Mouse (Mus musculus) neural tube, embryonic 12.5 days (tissue): ENCODE measurements around the gene Olfr102. TPM values are rescaled to one million over a fixed set of nuclear protein-coding genes. Genes with fewer than 3 reads are reported as not detected.
A peak's percentile ranks its signal among the peaks of the same experiment; 100 is the strongest.

Experiments
- ATAC-seq: fragments of 200-750 bp; cut with Nextera tagmentation; 2 replicates; pipeline ENCODE4 v1.8.0; 2017; ENCODE audit warnings: low read depth, mild to moderate bottlenecking, moderate TSS enrichment, moderate library complexity; ENCODE audit not compliant: low FRiP score
- H3K27ac ChIP-seq: fragments of 300-500 bp; sonication (generic); 2 replicates; pipeline ENCODE4 v1.5.1; 2016
- H3K27me3 ChIP-seq: fragments of 300-500 bp; sonication (generic); replicated peaks from 2 replicates; pipeline ENCODE4 v1.6.1; 2016; ENCODE audit warnings: mild to moderate bottlenecking
- H3K36me3 ChIP-seq: fragments of 300-500 bp; sonication (generic); 2 replicates; pipeline ENCODE4 v1.6.1; 2016; ENCODE audit warnings: mild to moderate bottlenecking
- H3K4me1 ChIP-seq: fragments of 300-500 bp; sonication (generic); 2 replicates; pipeline ENCODE4 v1.6.1; 2016
- H3K4me2 ChIP-seq: fragments of 300-500 bp; sonication (generic); replicated peaks from 2 replicates; pipeline ENCODE4 v1.6.1; 2016; ENCODE audit warnings: mild to moderate bottlenecking
- H3K4me3 ChIP-seq: fragments of 300-500 bp; sonication (generic); 2 replicates; pipeline ENCODE4 v1.5.1; 2016
- H3K9ac ChIP-seq: fragments of 300-500 bp; sonication (generic); 2 replicates; pipeline ENCODE4 v1.6.1; 2016; ENCODE audit warnings: mild to moderate bottlenecking
- H3K9me3 ChIP-seq: fragments of 300-500 bp; sonication (generic); 2 replicates; pipeline ENCODE4 v1.6.1; 2016; ENCODE audit warnings: mild to moderate bottlenecking
- WGBS: fragments of 180-500 bp; shearing (Covaris S2); methylation state at CpG from one replicate; pipeline ENCODE4 v1.1.7; 2016; 5-methylcytosine and 5-hydroxymethylcytosine counted together
- polyA plus RNA-seq: library from polyadenylated mRNA; unstranded; fragments of >200 nt; fragmentation: Nextera tagmentation; extraction: Ambion mirVana; gene quantifications from 2 replicates; pipeline ENCODE4 v1.2.1, GENCODE M21; 2016

Gene Olfr102
- polyA plus RNA-seq, result not detected in 2 replicates

DNA sequence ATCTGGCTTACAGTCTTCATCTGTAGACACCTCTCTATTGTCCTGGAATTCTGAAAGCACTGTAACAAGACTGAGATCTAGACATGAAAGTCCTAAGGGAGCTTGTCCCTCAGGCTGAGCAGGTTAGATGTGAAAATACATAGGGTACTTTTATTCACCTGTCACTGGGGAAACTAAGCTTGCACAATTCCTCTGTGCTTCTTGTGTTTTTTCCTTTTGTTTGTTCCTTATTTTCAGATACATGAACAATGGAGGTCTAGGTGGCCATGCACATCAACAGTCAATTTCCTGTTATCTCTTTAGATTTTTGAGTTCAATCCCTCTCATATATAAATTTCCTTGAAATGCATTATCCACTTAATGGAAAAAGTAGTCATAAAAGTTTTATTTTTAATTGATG, at the start of gene Olfr102:
Gene Olfr102 (minus strand): TSS at position 101 of the 400 bp plus-strand sequence.
- no peak for ATAC-seq
- no peaks in the 10 kb centered on the region for H3K27me3 ChIP-seq
- no peak within 1 kb of the TSS for H3K9ac ChIP-seq
- no peaks in the 10 kb centered on the region for H3K4me1 ChIP-seq
- H3K4me3 ChIP-seq, result no peak within 1 kb of the TSS
- no peak within 1 kb of the TSS for H3K4me2 ChIP-seq
- H3K36me3 ChIP-seq, result no peaks in the 10 kb centered on the region
- no peaks in the 10 kb centered on the region for H3K9me3 ChIP-seq
- H3K27ac ChIP-seq, result no peak within 1 kb of the TSS

DNA sequence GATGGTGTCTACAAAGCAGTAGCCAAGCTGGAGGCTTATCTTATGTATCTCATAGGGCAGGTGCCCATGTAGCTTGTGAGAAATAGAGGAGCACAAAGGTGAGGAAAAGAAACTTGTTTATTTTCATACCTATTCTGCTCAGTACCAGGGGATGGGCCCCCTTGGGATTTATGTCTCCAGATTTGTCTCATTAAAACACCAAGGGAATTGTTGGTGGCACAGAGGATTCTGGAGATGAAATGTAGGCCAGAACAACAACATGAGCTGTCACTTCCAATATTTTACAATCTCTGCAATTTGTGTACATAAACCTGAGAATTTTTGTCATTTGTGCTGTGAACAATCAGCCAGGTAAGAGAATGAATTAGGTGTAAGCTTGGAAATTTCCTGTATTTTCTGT, 42.4 kb upstream of the Olfr102 start, which contains the start of gene Olfr104-ps:
Gene Olfr104-ps (plus strand): TSS at position 301 of the 400 bp plus-strand sequence.
- Histone ChIP-seq H3K9ac (no peak within 1 kb of the TSS), H3K27me3 (no peaks in the 10 kb centered on the region), H3K27ac (no peak within 1 kb of the TSS), H3K9me3 (no peaks in the 10 kb centered on the region), H3K4me2 (no peak within 1 kb of the TSS), H3K4me1 (no peaks in the 10 kb centered on the region), H3K4me3 (no peak within 1 kb of the TSS), H3K36me3 (no peaks in the 10 kb centered on the region)
- ATAC-seq, result no peak

DNA sequence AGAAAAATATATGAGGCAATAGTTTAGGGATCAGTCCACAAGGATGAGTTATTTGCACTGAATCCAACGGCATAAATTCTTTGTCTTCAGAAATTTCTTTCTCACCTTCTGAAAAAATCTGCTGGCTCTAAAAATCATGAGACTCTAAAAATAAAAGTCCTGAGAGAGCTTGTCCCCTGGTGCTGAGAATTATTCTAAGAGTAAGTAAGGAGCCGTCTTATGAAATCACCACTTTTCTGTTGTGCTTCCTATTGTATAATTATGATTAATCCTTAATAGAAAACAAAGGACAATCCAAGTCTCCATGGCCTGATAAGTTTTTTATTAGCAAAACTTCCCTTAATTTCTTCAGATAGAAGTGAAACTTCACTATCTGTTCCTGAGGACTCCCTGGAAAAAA, 22.7 kb upstream of the Olfr102 start, which contains the start of gene Olfr103:
Gene Olfr103 (minus strand): TSS at position 101 of the 400 bp plus-strand sequence.
- no peaks in the 10 kb centered on the region for H3K4me1 ChIP-seq
- no peak within 1 kb of the TSS for H3K4me2 ChIP-seq
- 91% methylated on average over 2 of the region's 2 CpGs for WGBS
- no peak within 1 kb of the TSS for H3K4me3 ChIP-seq
- H3K36me3 ChIP-seq, result no peaks in the 10 kb centered on the region
- no peaks in the 10 kb centered on the region for H3K9me3 ChIP-seq
- no peak for ATAC-seq
- no peak within 1 kb of the TSS for H3K9ac ChIP-seq
- H3K27me3 ChIP-seq, result no peaks in the 10 kb centered on the region
- no peak within 1 kb of the TSS for H3K27ac ChIP-seq

DNA sequence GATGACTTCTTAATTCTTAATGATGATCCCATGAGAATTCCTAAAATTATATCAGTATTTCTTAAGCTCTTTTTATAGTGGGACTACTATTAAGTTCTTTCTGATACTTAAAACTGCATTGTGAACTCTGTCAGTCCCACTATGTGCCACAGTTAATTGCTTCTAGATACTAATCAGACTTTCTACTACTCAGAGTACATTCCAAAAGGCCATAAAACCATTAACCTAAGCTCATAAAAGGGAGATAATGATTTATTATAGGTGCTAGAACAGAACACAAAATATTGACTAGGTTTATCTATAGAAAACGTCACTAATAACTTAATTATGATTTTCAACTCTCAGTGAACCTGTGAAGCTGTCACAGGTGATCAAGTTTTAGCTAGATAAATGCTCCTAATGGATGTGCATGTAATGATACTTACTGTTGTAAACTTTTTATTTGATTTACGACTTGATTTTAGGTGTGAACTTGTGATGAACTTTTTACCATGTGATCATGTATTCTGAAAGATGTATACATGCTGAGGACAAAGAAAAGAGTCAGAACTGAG, 6.6 kb downstream of the Olfr102 start:
- no peak for ATAC-seq
- WGBS, result 47% methylated on average over 2 of the region's 2 CpGs
- no peaks in the 10 kb centered on the region for H3K9me3 ChIP-seq
- H3K36me3 ChIP-seq, result no peaks in the 10 kb centered on the region
- no peaks in the 10 kb centered on the region for H3K27me3 ChIP-seq
- no peaks in the 10 kb centered on the region for H3K4me1 ChIP-seq
- H3K9ac ChIP-seq, result no peak overlapping the region
- no peak overlapping the region for H3K27ac ChIP-seq
- no peak overlapping the region for H3K4me3 ChIP-seq
- H3K4me2 ChIP-seq, result no peak overlapping the region

DNA sequence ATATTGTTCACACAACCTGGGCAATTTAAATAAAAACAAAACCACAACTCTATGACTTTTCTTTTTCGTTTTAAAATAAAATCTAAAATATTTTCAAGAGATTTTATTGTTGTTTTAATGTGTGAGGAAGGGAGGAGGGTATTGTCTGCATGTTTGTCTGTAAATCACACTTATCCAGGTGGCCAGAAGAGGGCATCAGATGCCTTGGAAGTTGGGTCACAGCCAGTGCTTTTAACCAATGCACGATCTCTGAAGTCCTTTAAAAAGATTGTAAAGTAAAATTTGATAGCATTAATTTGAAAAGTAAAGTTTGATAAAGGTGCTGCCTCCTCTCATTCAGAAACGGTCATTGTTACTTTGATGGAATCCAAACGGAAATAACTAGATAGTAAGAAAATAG, 8.4 kb downstream of the Olfr102 start:
- Histone ChIP-seq H3K4me3 (no peak overlapping the region), H3K4me1 (no peaks in the 10 kb centered on the region), H3K9ac (no peak overlapping the region), H3K36me3 (no peaks in the 10 kb centered on the region), H3K9me3 (no peaks in the 10 kb centered on the region), H3K4me2 (no peak overlapping the region), H3K27ac (no peak overlapping the region), H3K27me3 (no peaks in the 10 kb centered on the region)
- no peak for ATAC-seq
- 43% methylated on average over 4 of the region's 4 CpGs for WGBS

DNA sequence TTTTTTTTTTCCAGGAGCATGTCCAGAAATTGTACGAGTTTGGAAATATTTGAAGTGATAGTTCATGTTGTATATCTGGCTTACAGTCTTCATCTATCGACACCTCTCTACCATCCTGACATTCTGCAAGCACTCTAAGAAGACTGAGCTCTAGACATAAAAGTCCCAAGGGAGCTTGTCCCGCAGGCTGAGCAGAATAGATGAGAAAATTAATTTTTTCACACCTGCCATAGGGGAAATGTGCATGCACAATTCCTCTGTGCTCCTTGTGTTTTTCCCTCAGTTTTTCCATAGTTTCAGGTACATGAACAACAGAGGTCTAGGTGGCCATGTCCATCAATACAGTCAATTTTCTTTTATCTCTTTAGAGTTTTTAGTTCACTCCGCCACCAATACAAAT, 12.6 kb downstream of the Olfr102 start, which contains the start of gene Olfr101:
Gene Olfr101 (minus strand): TSS at position 101 of the 400 bp plus-strand sequence.
- H3K4me2 ChIP-seq, result no peak within 1 kb of the TSS
- H3K9me3 ChIP-seq, result no peaks in the 10 kb centered on the region
- no peaks in the 10 kb centered on the region for H3K4me1 ChIP-seq
- no peak for ATAC-seq
- H3K36me3 ChIP-seq, result no peaks in the 10 kb centered on the region
- no peaks in the 10 kb centered on the region for H3K27me3 ChIP-seq
- H3K27ac ChIP-seq, result no peak within 1 kb of the TSS
- no peak within 1 kb of the TSS for H3K4me3 ChIP-seq
- 81% methylated on average over 4 of the region's 4 CpGs for WGBS
- H3K9ac ChIP-seq, result no peak within 1 kb of the TSS

DNA sequence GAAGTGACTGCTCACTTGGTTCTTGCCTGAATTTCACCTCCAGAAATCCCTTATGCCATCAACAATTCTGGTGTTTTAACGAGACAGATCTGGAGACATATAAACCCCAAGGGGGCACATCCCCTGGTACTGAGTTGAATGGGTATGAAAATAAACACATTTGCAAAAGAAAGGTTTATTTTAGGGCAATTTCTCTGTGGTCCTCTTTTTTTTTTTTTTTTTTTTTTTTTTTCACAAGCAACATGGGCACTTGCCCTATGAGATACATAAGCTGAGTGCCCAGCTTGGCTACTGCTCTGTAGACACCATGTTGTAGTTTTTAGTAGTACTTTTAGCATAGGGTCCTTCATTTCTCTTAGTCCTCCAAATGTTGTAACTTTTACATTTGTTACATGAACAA, 33.5 kb downstream of the Olfr102 start, which contains the start of gene Olfr99:
Gene Olfr99 (minus strand): TSS at position 101 of the 400 bp plus-strand sequence.
- no peak within 1 kb of the TSS for H3K4me3 ChIP-seq
- no peaks in the 10 kb centered on the region for H3K36me3 ChIP-seq
- no peak within 1 kb of the TSS for H3K4me2 ChIP-seq
- H3K27ac ChIP-seq, result no peak within 1 kb of the TSS
- H3K9ac ChIP-seq, result no peak within 1 kb of the TSS
- no peaks in the 10 kb centered on the region for H3K4me1 ChIP-seq
- no peaks in the 10 kb centered on the region for H3K27me3 ChIP-seq
- H3K9me3 ChIP-seq, result no peaks in the 10 kb centered on the region
- WGBS, result 68% methylated on average over 1 of the region's 1 CpGs
- ATAC-seq, result no peak

DNA sequence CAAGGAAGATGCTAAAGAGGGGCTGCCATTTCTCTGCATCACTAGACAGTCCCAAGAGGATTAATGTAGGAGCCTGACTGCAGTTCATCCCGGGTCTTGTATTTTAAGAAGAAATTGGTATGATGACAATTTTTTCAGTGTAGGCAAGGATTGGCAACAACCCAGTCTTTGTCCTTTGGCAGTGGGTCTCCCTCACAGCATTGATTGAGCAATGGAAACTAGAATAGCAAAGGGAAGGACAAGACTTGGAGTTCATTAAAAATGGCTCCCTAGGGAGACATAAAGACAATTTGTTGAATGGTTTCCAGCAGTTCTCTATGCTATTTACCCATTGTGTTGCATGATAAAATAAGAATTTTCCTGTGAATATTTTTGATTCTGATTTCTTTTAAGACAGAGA, 36.5 kb downstream of the Olfr102 start:
- WGBS, result 73% methylated on average over 1 of the region's 1 CpGs
- ATAC-seq, result no peak
- no peaks in the 10 kb centered on the region for H3K36me3 ChIP-seq
- H3K27me3 ChIP-seq, result no peaks in the 10 kb centered on the region
- no peak overlapping the region for H3K27ac ChIP-seq
- no peaks in the 10 kb centered on the region for H3K4me1 ChIP-seq
- H3K4me2 ChIP-seq, result no peak overlapping the region
- no peak overlapping the region for H3K4me3 ChIP-seq
- no peaks in the 10 kb centered on the region for H3K9me3 ChIP-seq
- no peak overlapping the region for H3K9ac ChIP-seq

DNA sequence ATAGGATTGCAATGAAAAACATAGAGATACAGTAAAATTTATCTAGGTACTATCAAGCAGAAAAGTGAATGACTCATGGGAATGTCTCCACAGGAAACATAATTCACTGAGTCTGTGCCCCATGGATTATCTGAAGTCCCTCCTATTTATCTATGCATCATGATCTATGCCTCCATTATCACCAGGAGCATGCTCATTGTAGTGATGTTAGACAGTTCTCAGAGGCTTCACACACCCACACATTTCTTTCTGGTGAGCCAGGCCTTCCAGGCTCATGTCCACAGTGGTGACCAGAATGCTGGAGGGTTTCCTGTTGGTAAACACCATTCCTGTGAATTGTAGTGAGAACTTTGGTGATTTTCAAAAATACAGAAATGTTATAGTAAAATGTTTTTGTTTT, 40.3 kb downstream of the Olfr102 start:
- H3K9ac ChIP-seq, result no peak overlapping the region
- H3K36me3 ChIP-seq, result no peaks in the 10 kb centered on the region
- H3K4me2 ChIP-seq, result no peak overlapping the region
- H3K9me3 ChIP-seq, result no peaks in the 10 kb centered on the region
- no peak overlapping the region for H3K27ac ChIP-seq
- H3K4me3 ChIP-seq, result no peak overlapping the region
- no peaks in the 10 kb centered on the region for H3K27me3 ChIP-seq
- no peak for ATAC-seq
- H3K4me1 ChIP-seq, result no peaks in the 10 kb centered on the region

DNA sequence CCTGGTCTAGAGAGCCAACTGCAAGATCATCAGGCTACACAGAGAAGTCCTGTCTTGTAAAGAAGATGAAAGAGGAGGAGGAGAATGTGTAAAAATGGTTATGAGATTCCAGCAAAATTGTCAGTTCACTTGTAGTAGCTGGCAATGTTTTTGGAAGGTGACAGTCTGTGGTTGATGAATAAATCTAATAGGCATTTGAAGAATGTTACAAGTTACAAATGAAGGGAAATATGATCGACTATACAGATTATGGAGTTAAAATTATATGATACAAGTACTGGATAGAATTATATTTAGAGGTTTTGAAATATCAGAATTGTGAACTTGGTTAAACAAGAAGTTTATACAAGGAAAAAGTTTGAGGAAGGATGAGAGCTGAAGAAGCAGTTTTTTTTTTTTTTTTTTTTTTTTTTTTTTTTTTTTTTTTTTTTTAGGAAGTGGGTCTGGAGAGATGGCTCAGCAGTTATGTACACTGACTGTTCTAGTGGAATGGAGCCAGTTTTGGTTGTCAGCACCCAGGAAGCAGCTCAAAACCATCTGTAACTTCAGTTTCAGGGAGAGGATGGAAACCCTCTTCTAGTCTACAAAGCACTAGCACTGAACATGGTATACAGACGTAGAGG, 41.1 kb downstream of the Olfr102 start:
- H3K36me3 ChIP-seq, result no peaks in the 10 kb centered on the region
- no peak overlapping the region for H3K9ac ChIP-seq
- no peak overlapping the region for H3K27ac ChIP-seq
- H3K4me1 ChIP-seq, result no peaks in the 10 kb centered on the region
- WGBS, result 81% methylated on average over 2 of the region's 2 CpGs
- H3K27me3 ChIP-seq, result no peaks in the 10 kb centered on the region
- H3K4me3 ChIP-seq, result no peak overlapping the region
- H3K4me2 ChIP-seq, result no peak overlapping the region
- no peak for ATAC-seq
- no peaks in the 10 kb centered on the region for H3K9me3 ChIP-seq

DNA sequence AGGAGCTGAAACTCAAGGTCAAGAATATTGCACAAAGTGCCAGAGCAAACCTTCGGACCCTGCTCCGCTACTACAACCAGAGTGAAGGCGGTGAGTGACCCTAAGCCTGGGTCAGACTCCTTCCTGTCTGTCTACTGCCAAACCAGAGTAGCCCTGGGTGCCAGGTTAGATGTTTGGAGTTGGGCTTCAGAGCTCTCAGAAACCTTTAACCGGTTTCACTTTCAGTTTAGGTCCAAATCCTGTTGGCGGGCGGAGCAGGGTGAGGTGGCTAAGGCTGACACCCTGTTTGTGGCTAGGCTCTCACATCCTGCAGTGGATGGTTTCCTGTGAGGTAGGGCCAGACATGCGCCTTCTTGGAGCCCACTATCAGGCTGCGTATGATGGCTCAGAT, 46.2 kb downstream of the Olfr102 start:
- H3K27me3 ChIP-seq, result no peaks in the 10 kb centered on the region
- no peaks in the 10 kb centered on the region for H3K36me3 ChIP-seq
- no peaks in the 10 kb centered on the region for H3K9me3 ChIP-seq
- 73% methylated on average over 8 of the region's 8 CpGs for WGBS
- ATAC-seq, result 0 out of 2 replicates have a peak, but pooled peaks have one; percentile 39
- H3K4me3 ChIP-seq, result peak overlapping the region; percentile 34
- no peaks in the 10 kb centered on the region for H3K4me1 ChIP-seq
- no peak overlapping the region for H3K27ac ChIP-seq
- H3K9ac ChIP-seq, result no peak overlapping the region
- peak overlapping the region; percentile 78 for H3K4me2 ChIP-seq

DNA sequence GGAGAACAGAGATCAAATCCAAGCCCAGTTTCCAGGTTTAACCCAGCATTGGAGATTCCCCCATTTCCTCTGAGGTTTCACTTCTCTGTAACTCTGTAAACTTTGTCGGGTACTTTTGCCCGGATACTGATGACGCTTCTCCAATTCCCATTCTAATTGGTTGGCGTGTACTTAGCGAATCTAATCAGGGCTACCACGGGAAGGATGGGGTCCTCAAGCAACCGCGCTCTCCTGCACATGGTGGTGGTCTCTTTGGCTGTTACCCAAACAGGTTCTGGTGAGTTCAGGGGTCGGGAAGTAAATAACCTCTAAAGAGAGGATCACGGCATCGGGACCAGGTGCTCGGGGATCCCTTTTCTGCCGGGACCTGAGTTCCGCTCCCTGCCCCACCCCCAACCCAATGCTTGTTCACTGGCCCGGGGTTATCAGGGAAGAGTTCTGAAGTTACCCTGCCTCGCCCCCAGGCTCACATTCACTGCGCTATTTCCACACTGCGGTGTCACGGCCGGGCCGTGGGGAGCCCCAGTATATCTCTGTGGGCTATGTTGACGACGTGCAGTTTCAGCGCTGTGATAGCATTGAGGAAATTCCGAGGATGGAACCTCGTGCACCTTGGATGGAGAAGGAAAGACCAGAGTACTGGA, 46.7 kb downstream of the Olfr102 start, which contains the start of gene H2-M3:
Gene H2-M3 (plus strand): TSS at position 163 of the 644 bp plus-strand sequence.
- 5% methylated on average over 26 of the region's 26 CpGs for WGBS
- H3K4me1 ChIP-seq, result no peaks in the 10 kb centered on the region

More for the DNA sequence above, 46.7 kb downstream of the Olfr102 start, which contains the start of gene H2-M3:
- Histone ChIP-seq H3K4me3 (peak within 1 kb of the TSS; percentile 34), H3K36me3 (no peaks in the 10 kb centered on the region), H3K4me2 (peak within 1 kb of the TSS; percentile 78), H3K9ac (no peak within 1 kb of the TSS), H3K27me3 (no peaks in the 10 kb centered on the region), H3K27ac (no peak within 1 kb of the TSS), H3K9me3 (no peaks in the 10 kb centered on the region)
- ATAC-seq, result peak; percentile 97
